Mouse (Mus musculus): ENCODE data around the gene Efcab6. TPM values are rescaled to one million over a fixed set of nuclear protein-coding genes. Genes with fewer than 3 reads are reported as not detected.

The Efcab6 gene
- polyA plus RNA-seq, 1 experiment from 2014 or later: 0.29 TPM

DNA sequence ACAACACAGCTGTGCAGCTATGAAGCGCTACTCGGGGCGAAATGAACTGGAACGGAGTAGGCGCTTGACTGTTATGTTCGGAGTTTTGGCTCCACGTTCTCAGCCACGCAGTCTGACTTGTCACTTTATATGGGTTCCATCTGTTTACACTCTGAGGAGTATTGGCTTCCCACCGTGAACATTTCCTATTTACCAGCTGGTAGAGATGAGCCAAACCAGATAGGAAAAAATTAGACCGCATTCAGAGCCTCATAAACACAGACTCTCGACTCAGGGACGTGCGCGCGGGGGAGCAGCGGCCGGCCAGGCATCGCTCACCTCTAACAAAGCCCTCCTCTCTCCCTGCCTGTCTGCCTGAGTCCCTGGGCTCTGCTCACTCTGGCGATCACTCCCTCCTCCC is 67.1 kb downstream of the Efcab6 start:
- H3K27ac ChIP-seq (ENCODE audit: low read depth, low read length): no peak overlapping the region
- peak overlapping the region; percentile 18; the same call in 1 of the 2 replicates for H3K9ac ChIP-seq (ENCODE audit: low read length)
- no peaks in the 10 kb centered on the region for H3K9me3 ChIP-seq (ENCODE audit: control insufficient read depth, low read length)
- H3K4me2 ChIP-seq: peak overlapping the region; percentile 46
- 7% methylated on average over 19 of the region's 19 CpGs for WGBS
- H3K4me3 ChIP-seq (ENCODE audit: low read depth, low read length): peak overlapping the region; percentile 13; the same call in 1 of the 2 replicates
- peaks cover 6% of the 10 kb centered on the region for H3K4me1 ChIP-seq (ENCODE audit: control insufficient read depth, insufficient read depth, low read length)
- H3K27me3 ChIP-seq (ENCODE audit: control insufficient read depth, insufficient read depth, low read length): no peaks in the 10 kb centered on the region
- ATAC-seq (ENCODE audit: low FRiP score) (peak; percentile 69), DNase-seq (ENCODE audit: low spot score, missing footprints) (peak; percentile 93)
- H3K36me3 ChIP-seq (ENCODE audit: control insufficient read depth, insufficient read depth, low read length): no peaks in the 10 kb centered on the region

DNA sequence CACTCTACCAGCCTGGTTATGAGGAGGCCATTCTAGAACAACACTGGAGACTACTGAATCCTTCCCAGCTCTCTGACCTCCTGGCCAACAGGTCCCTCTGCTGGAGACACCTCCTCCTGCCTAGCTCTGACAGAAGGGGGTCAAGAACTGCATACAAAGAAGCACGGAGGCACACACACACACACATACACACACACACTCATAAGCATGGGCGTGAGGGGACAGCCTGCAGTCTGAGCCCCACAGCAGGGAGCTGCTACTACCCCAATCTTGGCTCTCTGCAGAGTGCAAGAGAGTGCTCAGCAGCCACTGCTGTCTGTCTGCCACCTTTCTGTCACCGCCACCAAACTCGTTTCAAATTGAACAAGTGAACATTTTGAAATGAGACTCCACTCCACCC is 67.6 kb downstream of the Efcab6 start:
- no peak for ATAC-seq (ENCODE audit: low FRiP score)
- no peak overlapping the region for H3K4me3 ChIP-seq (ENCODE audit: low read depth, low read length)
- no peak overlapping the region for H3K27ac ChIP-seq (ENCODE audit: low read depth, low read length)
- WGBS: 30% methylated on average over 4 of the region's 4 CpGs
- no peaks in the 10 kb centered on the region for H3K9me3 ChIP-seq (ENCODE audit: control insufficient read depth, low read length)
- no peaks in the 10 kb centered on the region for H3K27me3 ChIP-seq (ENCODE audit: control insufficient read depth, insufficient read depth, low read length)
- no peaks in the 10 kb centered on the region for H3K36me3 ChIP-seq (ENCODE audit: control insufficient read depth, insufficient read depth, low read length)
- H3K9ac ChIP-seq (ENCODE audit: low read length): no peak overlapping the region
- peak; percentile 87 for DNase-seq (ENCODE audit: low spot score, missing footprints)
- H3K4me2 ChIP-seq: peak overlapping the region; percentile 46
- peaks cover 6% of the 10 kb centered on the region for H3K4me1 ChIP-seq (ENCODE audit: control insufficient read depth, insufficient read depth, low read length)

GRCm38 (mm10) chr15:83996864-83997263 is 68.3 kb downstream of the Efcab6 start:
- H3K4me3 ChIP-seq (ENCODE audit: low read depth, low read length): no peak overlapping the region
- H3K4me1 ChIP-seq (ENCODE audit: control insufficient read depth, insufficient read depth, low read length): peaks cover 6% of the 10 kb centered on the region
- WGBS: 64% methylated on average over 7 of the region's 7 CpGs
- no peak for DNase-seq (ENCODE audit: low spot score, missing footprints)
- no peak for ATAC-seq (ENCODE audit: low FRiP score)
- H3K27ac ChIP-seq (ENCODE audit: low read depth, low read length): no peak overlapping the region
- no peak overlapping the region for H3K4me2 ChIP-seq
- H3K27me3 ChIP-seq (ENCODE audit: control insufficient read depth, insufficient read depth, low read length): no peaks in the 10 kb centered on the region
- H3K9me3 ChIP-seq (ENCODE audit: control insufficient read depth, low read length): no peaks in the 10 kb centered on the region
- no peak overlapping the region for H3K9ac ChIP-seq (ENCODE audit: low read length)
- H3K36me3 ChIP-seq (ENCODE audit: control insufficient read depth, insufficient read depth, low read length): no peaks in the 10 kb centered on the region

DNA sequence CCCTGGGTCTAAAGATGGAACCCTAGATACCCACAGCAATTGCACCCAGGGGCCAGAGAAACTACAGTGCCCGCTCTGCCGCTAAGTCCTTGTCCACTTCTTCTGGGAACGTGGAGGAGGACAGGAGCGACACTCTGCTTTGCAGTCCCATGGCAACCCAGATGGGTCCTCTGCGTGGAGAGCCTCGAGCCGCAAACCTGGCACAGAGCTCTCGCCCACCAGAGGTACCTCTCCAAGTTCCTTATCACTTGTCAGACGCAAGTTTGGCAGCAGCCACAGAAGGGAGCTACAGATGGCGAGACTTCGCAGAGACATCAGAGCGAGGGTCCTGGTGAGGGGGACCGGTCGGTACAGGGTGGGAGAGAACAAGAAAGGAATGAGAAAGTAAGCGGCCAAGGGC is 73.0 kb downstream of the Efcab6 start:
- H3K27ac ChIP-seq (ENCODE audit: low read depth, low read length): no peak overlapping the region
- H3K27me3 ChIP-seq (ENCODE audit: control insufficient read depth, insufficient read depth, low read length): no peaks in the 10 kb centered on the region
- DNase-seq (ENCODE audit: low spot score, missing footprints) (no peak), ATAC-seq (ENCODE audit: low FRiP score) (no peak)
- no peaks in the 10 kb centered on the region for H3K36me3 ChIP-seq (ENCODE audit: control insufficient read depth, insufficient read depth, low read length)
- no peak overlapping the region for H3K4me3 ChIP-seq (ENCODE audit: low read depth, low read length)
- peaks cover 8% of the 10 kb centered on the region for H3K4me1 ChIP-seq (ENCODE audit: control insufficient read depth, insufficient read depth, low read length)
- no peak overlapping the region for H3K4me2 ChIP-seq
- H3K9ac ChIP-seq (ENCODE audit: low read length): no peak overlapping the region
- no peaks in the 10 kb centered on the region for H3K9me3 ChIP-seq (ENCODE audit: control insufficient read depth, low read length)
- 82% methylated on average over 15 of the region's 15 CpGs for WGBS

GRCm38 (mm10) chr15:83991461-83991860 is 73.7 kb downstream of the Efcab6 start:
- Histone ChIP-seq H3K27ac (ENCODE audit: low read depth, low read length) (no peak overlapping the region), H3K36me3 (ENCODE audit: control insufficient read depth, insufficient read depth, low read length) (no peaks in the 10 kb centered on the region), H3K9me3 (ENCODE audit: control insufficient read depth, low read length) (no peaks in the 10 kb centered on the region), H3K4me2 (no peak overlapping the region), H3K27me3 (ENCODE audit: control insufficient read depth, insufficient read depth, low read length) (no peaks in the 10 kb centered on the region), H3K4me1 (ENCODE audit: control insufficient read depth, insufficient read depth, low read length) (peaks cover 11% of the 10 kb centered on the region), H3K9ac (ENCODE audit: low read length) (no peak overlapping the region), H3K4me3 (ENCODE audit: low read depth, low read length) (no peak overlapping the region)
- 4% methylated on average over 3 of the region's 3 CpGs for WGBS
- DNase-seq (ENCODE audit: low spot score, missing footprints) (no peak), ATAC-seq (ENCODE audit: low FRiP score) (no peak)

DNA sequence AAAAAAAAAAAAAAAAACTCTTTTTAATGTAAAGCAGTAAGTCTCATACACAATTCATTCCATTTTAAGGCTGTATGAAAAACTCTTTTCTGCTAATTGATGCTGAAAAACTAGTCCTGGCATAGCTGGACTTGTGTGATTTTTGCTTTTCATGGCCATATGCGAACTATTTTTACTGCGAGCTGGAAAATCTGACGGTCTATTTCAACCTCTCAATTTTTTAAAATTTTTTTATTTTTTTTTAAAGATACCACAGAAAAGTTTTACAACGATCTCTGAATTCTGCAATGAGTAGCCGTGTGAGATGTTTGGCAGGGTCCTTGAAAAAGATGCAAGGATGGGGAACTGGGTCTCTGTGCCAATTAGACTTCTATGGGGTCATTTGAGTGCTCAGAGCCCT is 75.9 kb downstream of the Efcab6 start:
- Histone ChIP-seq H3K4me2 (no peak overlapping the region), H3K4me3 (ENCODE audit: low read depth, low read length) (no peak overlapping the region), H3K27me3 (ENCODE audit: control insufficient read depth, insufficient read depth, low read length) (no peaks in the 10 kb centered on the region), H3K4me1 (ENCODE audit: control insufficient read depth, insufficient read depth, low read length) (peaks cover 11% of the 10 kb centered on the region), H3K36me3 (ENCODE audit: control insufficient read depth, insufficient read depth, low read length) (no peaks in the 10 kb centered on the region), H3K27ac (ENCODE audit: low read depth, low read length) (no peak overlapping the region), H3K9me3 (ENCODE audit: control insufficient read depth, low read length) (no peaks in the 10 kb centered on the region), H3K9ac (ENCODE audit: low read length) (no peak overlapping the region)
- WGBS: 95% methylated on average over 5 of the region's 5 CpGs
- DNase-seq (ENCODE audit: low spot score, missing footprints) (no peak), ATAC-seq (ENCODE audit: low FRiP score) (no peak)

DNA sequence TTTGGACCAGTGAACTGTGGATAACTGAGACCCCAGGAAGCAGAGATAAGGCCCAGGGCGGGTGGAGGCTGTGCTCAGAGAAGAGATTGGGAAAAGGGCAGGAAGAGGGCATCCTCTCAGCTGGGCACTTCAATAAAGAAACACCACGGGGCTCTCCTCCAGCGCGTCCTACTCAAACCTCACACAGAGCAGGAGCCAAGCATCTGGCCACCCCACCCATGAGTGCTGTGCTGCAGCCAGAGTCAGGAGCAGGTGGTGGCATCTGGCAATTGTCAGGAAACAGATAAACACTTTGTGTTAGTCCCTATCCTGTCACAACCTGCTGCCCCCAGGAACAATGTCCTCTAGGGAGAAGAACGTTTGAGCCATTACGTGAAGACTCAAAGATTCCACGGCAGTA is 77.1 kb downstream of the Efcab6 start:
- no peak overlapping the region for H3K9ac ChIP-seq (ENCODE audit: low read length)
- no peak overlapping the region for H3K4me3 ChIP-seq (ENCODE audit: low read depth, low read length)
- DNase-seq (ENCODE audit: low spot score, missing footprints) (no peak), ATAC-seq (ENCODE audit: low FRiP score) (no peak)
- H3K27ac ChIP-seq (ENCODE audit: low read depth, low read length): no peak overlapping the region
- WGBS: 23% methylated on average over 7 of the region's 7 CpGs
- peaks cover 11% of the 10 kb centered on the region for H3K4me1 ChIP-seq (ENCODE audit: control insufficient read depth, insufficient read depth, low read length)
- H3K27me3 ChIP-seq (ENCODE audit: control insufficient read depth, insufficient read depth, low read length): no peaks in the 10 kb centered on the region
- H3K36me3 ChIP-seq (ENCODE audit: control insufficient read depth, insufficient read depth, low read length): no peaks in the 10 kb centered on the region
- H3K9me3 ChIP-seq (ENCODE audit: control insufficient read depth, low read length): no peaks in the 10 kb centered on the region
- no peak overlapping the region for H3K4me2 ChIP-seq

- H3K4me3 ChIP-seq (ENCODE audit: low read depth, low read length): no peak overlapping the region
- DNase-seq (ENCODE audit: low spot score, missing footprints): no peak
Measured at GRCm38 (mm10) chr15:83982186-83982936, 82.8 kb downstream of the Efcab6 start.

DNA sequence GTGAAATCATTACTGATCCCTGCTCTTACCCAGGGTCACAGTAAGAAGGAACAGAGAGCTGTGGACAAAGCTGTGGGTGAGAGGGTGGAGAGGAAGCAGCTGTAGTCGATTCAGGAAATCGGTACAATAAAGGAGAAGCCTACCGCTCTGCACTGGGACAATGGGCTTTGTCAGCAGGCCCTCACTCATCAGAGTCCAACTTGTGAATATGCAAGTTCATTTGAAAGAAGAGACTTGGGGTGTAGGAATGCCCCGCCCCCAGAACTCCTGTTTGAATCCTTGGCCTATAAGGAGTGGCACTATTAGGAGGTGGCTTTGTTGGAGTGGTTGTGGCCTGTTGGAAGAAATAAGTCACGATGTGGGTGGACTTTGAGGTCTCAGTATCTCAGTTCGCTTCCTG is 86.3 kb downstream of the Efcab6 start:
- Histone ChIP-seq H3K36me3 (ENCODE audit: control insufficient read depth, insufficient read depth, low read length) (no peaks in the 10 kb centered on the region), H3K27ac (ENCODE audit: low read depth, low read length) (no peak overlapping the region), H3K4me3 (ENCODE audit: low read depth, low read length) (no peak overlapping the region), H3K27me3 (ENCODE audit: control insufficient read depth, insufficient read depth, low read length) (no peaks in the 10 kb centered on the region), H3K4me1 (ENCODE audit: control insufficient read depth, insufficient read depth, low read length) (no peaks in the 10 kb centered on the region), H3K4me2 (no peak overlapping the region), H3K9ac (ENCODE audit: low read length) (no peak overlapping the region), H3K9me3 (ENCODE audit: control insufficient read depth, low read length) (no peaks in the 10 kb centered on the region)
- 71% methylated on average over 6 of the region's 6 CpGs for WGBS
- no peak for ATAC-seq (ENCODE audit: low FRiP score)
- no peak for DNase-seq (ENCODE audit: low spot score, missing footprints)

More at GRCm38 (mm10) chr15:83982186-83982936, 82.8 kb downstream of the Efcab6 start:
- ATAC-seq (ENCODE audit: low FRiP score): no peak
- Histone ChIP-seq H3K27me3 (ENCODE audit: control insufficient read depth, insufficient read depth, low read length) (no peaks in the 10 kb centered on the region), H3K9ac (ENCODE audit: low read length) (no peak overlapping the region), H3K27ac (ENCODE audit: low read depth, low read length) (no peak overlapping the region), H3K9me3 (ENCODE audit: control insufficient read depth, low read length) (no peaks in the 10 kb centered on the region), H3K4me2 (no peak overlapping the region), H3K4me1 (ENCODE audit: control insufficient read depth, insufficient read depth, low read length) (peaks cover 3% of the 10 kb centered on the region), H3K36me3 (ENCODE audit: control insufficient read depth, insufficient read depth, low read length) (no peaks in the 10 kb centered on the region)
- WGBS: 66% methylated on average over 14 of the region's 14 CpGs
